Mouse (Mus musculus): ENCODE measurements around the gene Nrxn2.

GRCm38 (mm10) chr19:6400096-6401086 lies 18.1 kb upstream of the Nrxn2 start:
- TF ChIP-seq CTCF (IDR thresholded peaks at IDR 0.05; ENCODE audit: low read depth, low read length): no peak
- TF ChIP-seq EP300 (IDR thresholded peaks at IDR 0.05; ENCODE audit: insufficient read depth, low read depth, low read length): no peak
- TF ChIP-seq POLR2A (IDR thresholded peaks at IDR 0.05; ENCODE audit: insufficient read depth, low read length): no peak

All from ES-Bruce4 (cell line).